Mouse (Mus musculus): Measurements from ENCODE around the gene Stk32c.

DNA sequence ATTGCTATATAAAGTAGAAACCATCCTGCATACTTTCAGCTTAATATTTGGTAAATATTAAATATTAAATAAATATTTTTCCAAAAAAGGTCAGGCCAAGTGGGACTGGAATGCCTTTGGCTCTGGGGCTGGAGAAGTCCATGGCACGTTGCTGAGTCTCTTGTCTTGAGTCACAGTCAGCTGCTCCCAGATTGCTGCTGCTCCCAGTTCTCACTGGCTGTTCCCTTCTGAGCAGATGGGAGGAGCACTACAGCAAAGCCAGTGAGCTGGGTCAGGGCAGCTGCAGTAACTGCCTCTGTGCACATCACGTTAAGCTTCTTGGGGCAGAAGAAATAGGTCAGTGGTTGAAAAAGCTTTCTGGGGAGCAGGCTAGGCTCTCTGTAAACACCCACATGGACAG lies 7.2 kb upstream of the Stk32c start:
- TF ChIP-seq POLR2A (IDR thresholded peaks at IDR 0.05; ENCODE audit: extremely low read depth, insufficient read depth, low read length), result no peak
- TF ChIP-seq CTCF (IDR thresholded peaks at IDR 0.05; ENCODE audit: extremely low read depth, insufficient read depth, low read length), result no peak
